Mouse (Mus musculus) MN1 (cell line): Measurements from ENCODE around the gene Cyth1.

Experiments used
- DNase-seq: peaks from one replicate; pipeline ENCODE4 v3.0.0-alpha.2; 2016; ENCODE audit warnings: low spot score

Gene Cyth1

DNA sequence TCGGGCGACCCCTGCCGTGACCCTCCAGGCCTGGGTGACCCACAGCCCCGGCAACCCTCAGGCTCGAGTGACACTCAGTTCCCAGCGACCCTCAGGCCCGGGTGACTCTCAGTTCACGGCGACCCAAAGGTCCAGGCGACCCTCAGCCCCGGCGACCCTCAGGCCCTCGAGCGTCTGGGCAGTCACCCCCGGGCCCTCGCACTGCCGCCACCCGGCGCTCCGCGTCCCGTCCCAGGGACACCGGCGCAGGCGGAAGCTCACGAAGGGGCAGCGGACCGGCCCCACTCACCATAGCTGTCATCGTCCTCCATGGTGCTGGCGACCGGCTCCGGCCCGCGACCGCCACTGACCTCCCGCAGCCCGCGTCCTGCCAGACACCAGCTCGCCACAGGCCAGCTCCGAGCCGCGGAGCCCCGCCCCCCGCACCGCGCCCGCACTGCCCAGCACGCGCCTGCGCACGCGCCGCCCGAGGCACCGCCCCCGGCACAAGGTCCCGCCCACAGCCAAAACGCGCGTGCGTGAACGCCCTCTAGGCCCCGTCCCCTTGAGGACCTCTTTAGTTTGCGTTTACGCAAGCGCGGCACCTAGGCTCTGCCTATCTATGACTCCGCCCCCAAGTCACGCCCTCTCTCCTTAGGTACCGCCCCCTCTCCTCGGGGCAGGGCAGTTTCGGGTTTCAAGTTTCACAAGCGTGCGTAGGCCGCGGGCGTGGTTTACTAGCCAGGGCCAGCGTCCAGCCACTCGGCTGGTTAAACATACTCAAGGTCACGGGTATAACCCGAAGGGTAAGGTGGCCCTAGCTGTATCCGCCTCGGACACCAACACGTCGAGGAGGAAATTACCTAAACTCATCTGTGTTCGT lies at the start of gene Cyth1:
Cyth1 (minus strand) TSS at position 443 of the 862 bp plus-strand sequence.
- peak; percentile 98 for DNase-seq

- DNase-seq = no peak
Observed at GRCm38 (mm10) chr11:118297967-118298366, 49.6 kb upstream of the Cyth1 start.

DNA sequence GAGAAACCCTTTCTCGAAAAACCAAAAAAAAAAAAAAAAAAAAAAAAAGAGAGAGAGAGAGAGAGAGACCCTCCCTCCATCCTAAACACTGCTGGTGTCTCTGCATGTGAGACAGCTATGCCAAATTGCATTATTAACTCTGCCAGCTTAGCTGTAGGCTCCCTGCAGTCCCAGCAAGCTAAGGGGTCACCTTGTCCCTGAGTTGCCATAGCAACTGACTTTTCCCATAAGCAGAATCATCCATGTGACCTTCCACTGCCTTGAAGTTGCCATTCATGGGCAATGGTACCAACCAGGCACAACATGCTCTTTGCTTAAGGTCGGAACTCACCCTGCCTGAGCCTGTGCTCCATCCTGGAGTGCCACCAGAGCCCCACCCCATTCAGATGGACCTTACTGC lies 46.6 kb upstream of the Cyth1 start:
- DNase-seq = no peak

- no peak for DNase-seq
Observed at GRCm38 (mm10) chr11:118292671-118293070, 44.3 kb upstream of the Cyth1 start.

DNA sequence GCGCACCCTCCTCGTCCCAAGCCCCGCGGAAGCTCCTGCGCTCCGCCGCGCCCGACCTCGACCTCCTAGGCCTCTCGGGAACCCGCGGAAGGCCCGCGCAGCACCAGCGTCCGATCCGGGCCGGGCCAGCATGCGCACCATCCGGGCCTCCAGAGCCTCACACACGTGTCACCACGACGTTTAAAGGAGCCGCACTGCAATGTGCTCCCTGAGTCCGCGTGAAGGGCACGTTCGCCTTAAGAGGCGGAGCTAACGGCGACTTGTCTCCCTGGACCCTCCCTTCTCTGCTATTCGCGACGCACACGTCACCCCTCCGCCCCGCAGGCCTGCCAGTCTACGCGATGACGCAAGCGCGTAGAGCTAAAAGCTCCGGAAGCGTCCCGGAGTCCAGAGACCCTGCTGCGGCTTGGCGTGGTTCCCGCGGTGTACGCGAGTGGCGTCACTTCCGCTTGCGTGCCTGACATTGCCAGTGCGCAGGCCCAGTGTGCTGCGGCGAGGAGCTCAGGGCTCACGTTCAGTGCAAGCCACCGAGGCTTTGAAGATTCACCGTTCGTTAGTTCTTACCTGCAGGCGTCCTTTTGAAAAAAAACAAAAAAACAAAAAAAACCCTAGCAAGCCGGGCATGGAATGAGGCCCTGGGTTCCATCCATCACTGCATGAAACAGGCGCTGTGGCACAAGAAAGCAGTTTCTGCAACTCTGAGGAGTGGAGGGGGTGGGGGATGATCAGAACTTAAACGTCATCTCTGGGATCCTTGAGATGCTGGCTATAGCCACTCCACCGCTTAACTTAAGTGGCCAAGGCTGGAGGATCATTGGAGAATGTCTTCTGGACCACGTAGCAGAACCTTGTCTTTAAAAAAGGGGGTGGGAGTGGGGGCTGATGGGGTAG lies 41.9 kb upstream of the Cyth1 start, which contains the start of gene Usp36:
Usp36 (minus strand) TSS at position 246 of the 891 bp plus-strand sequence.
- DNase-seq = peak; percentile 100

DNA sequence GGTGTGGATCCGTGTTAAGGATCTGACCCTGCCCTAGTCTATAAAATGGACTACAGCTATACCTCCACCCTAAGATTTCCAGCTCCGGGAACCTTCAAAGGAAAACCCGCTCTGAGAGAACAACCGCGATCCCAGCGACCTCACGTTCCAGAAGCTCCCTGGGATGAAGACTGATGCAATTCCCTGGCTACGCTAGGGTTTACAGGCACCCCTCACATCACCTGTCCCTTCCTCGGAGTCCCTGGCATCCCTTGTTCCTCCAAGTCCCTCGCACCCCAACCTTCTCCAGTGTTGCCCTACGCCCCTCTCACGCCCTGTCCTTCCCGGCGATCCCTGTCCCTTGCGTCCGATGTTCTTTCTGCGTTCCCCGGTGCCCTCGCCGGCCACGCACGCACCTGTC lies 41.2 kb upstream of the Cyth1 start:
- DNase-seq = peak; percentile 67

DNA sequence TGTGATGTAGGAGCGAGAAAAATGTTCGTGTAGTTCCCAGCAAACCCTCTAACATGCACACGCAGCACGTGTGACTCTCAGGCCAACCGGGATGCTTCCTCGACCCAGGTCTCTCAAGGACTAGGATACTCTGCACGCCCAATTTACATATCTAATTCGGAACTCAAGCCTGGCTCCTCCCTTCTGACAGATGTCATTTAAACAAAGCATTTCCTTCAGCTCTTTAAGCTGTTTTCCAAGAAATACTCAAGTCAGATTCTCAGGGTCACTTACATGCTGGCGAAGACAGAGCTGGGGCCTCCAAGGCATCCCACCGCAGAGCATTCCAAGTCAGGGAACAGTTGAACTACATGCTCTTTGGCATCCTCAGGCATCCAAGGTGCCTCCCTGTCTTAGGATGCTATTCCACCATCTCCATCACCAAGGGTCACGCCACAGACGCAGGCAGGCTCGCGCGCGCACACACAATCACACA lies 40.7 kb upstream of the Cyth1 start:
- DNase-seq = peak; percentile 66

DNA sequence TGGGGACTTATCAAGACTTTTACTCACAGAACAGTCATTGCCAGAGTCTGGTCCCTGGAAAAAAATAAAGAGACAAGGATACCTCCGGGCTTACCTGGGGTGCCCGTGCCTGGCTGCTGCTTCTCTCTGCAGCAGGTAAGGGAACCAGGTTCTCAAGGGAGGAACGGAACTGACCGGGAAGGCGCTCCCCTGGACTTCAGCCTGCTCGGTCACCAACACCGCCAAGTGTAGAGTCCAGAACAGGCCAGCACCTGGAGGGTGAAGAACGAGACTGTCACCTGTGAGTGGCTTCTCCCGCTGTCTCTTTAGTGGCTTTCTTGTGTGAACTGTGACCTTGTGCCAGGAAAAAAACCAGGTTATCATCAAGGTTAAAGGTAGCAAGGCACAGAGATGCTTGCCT lies 39.2 kb upstream of the Cyth1 start:
- no peak for DNase-seq

GRCm38 (mm10) chr11:118286434-118286833 lies 38.0 kb upstream of the Cyth1 start:
- no peak for DNase-seq

DNA sequence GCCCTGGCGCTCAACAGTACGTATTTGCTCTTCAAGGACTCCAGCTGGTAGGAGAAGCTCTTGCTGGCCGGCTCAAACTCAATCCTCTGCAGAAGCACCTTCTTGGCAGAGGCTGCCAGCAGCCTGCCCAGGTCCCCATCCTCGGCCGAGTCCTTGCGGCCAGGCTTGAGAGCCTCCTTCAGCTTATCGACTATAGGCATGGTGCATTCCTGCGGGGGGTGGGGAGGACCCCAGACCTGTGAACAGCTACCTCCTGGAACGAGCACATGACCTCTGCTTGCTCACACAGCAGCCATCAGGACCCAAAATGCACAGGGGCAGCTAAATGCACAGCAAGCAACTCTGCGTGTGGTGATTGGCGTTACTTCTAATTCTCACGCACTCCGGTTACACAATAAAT lies 37.4 kb upstream of the Cyth1 start:
- no peak for DNase-seq

DNA sequence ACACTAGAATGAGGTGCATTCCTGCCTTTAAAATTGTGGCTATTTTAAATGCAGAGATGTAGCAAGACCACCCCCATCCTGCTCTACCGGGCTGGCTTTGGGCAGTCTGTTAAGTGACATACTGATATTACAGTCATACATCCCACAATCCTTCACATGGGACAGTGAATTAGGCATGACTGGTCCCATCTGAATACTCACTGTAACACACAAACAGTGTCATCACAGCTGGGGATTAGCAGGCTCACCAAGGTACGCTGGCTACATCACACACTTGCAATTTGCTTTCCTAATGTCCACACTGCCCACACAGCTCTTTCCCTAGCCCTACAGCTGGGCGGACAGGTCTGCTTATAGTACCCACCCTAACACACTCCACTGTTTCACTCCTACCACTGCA lies 31.8 kb upstream of the Cyth1 start:
- DNase-seq = no peak

GRCm38 (mm10) chr11:118276328-118276727 lies 27.9 kb upstream of the Cyth1 start:
- DNase-seq = no peak

GRCm38 (mm10) chr11:118275092-118275491 lies 26.7 kb upstream of the Cyth1 start:
- no peak for DNase-seq

GRCm38 (mm10) chr11:118269827-118270226 lies 21.4 kb upstream of the Cyth1 start:
- no peak for DNase-seq

- DNase-seq = no peak
Observed at GRCm38 (mm10) chr11:118266666-118267046, 18.3 kb upstream of the Cyth1 start.

GRCm38 (mm10) chr11:118266044-118266665 lies 17.8 kb upstream of the Cyth1 start:
- DNase-seq = no peak

- no peak for DNase-seq
Observed at GRCm38 (mm10) chr11:118265621-118266020, 17.2 kb upstream of the Cyth1 start.

GRCm38 (mm10) chr11:118263146-118263545 lies 14.8 kb upstream of the Cyth1 start:
- no peak for DNase-seq

DNA sequence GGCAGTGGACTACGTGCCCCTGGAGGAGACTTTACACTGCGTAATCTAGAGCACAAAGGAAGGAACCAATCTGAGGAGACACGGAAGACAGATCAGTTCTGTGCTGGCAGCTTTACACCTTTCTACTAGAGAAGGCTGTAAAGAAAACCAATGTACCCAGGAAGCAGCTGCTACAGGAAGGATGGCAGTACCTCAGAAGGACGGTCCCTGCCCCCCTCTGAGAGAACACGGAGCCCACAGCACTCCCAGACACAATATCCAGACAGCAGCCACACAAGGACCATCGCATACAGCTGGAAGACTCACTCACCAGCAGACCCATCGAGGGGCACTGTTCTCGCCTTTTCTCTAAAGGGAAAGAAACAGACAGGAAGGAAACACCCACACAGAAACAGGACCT lies 11.7 kb upstream of the Cyth1 start:
- DNase-seq = no peak

- DNase-seq = no peak
Observed at GRCm38 (mm10) chr11:118259580-118259979, 11.2 kb upstream of the Cyth1 start.

DNA sequence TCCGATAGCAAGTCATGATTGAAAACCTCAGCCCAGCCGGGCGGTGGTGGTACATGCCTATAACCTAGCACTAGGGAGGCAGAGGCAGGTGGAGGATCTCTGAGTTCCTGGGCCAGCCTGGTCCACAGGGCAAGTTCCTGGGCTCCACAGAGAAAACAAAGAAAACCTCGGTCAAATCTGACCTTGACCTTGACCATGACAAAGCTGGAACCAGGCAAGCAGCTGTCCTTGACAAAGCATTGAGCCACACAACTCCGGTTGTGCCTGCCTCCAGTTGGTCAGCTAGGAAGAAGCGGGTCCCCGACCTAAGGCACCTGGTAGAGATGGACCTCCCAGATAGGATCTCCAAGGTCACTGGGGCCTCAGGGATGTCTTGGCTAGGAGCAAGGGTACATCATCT lies 8.0 kb upstream of the Cyth1 start:
- no peak for DNase-seq
